Mouse (Mus musculus): ENCODE data around the gene Tbx10. TPM values are rescaled to one million over a fixed set of nuclear protein-coding genes. Genes with fewer than 3 reads are reported as not detected.

The Tbx10 gene
- polyA plus RNA-seq, 1 experiment from 2014 or later: 0.11 TPM

DNA sequence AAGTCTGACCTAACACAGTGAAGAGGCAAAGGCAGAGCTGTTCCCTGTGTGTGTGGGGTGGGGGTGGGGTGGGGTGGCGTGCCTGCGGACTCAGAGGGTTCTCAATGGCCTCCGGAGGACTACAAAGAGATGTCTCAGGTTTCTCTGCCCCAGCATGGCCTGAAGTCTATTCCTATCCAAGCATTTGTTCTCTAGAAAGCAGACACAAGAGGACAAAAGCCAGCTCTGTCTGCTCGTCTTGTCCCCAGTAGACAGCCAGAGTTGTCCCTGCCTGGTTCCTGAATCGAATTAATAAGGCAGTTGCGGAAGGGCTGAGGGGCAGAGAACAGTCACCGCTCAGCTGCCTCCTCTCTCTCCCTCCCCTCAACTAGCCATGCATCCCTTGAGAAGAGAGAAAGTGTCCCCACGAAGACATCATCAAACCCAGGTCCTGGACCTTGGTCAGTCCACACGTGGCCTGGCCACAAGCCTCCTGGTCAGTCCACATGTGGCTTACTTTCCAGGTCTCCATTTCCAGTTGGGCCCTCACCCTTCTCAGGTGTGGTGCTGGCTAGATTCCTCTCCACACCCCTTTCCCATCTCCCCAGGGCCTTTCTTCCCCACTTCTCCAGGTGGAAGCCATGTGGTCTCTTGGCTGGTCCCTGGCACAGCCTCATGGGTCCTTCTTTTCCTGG, 8.9 kb upstream of the Tbx10 start:
- 56% methylated on average over 9 of the region's 9 CpGs for WGBS (ENCODE audit: insufficient replicate concordance)
- Histone ChIP-seq H3K4me3 (ENCODE audit: low read depth, low read length) (no peak overlapping the region), H3K9ac (ENCODE audit: low read depth, low read length) (no peak overlapping the region), H3K27ac (ENCODE audit: low read depth, low read length) (no peak overlapping the region), H3K4me1 (ENCODE audit: control insufficient read depth, insufficient read depth, low read length) (peaks cover 26% of the 10 kb centered on the region), H3K36me3 (ENCODE audit: control insufficient read depth, insufficient read depth, low read length) (peaks cover 3% of the 10 kb centered on the region; the same call in 1 of the 2 replicates), H3K27me3 (ENCODE audit: control insufficient read depth, insufficient read depth, low read length) (no peaks in the 10 kb centered on the region), H3K4me2 (no peak overlapping the region), H3K9me3 (replicated peaks; ENCODE audit: control insufficient read depth, low read length) (0 out of 2 replicates have a peak, but pooled peaks cover under 1% of the 10 kb centered on the region)
- ATAC-seq (replicated peaks; ENCODE audit: insufficient number of reproducible peaks, low FRiP score, low TSS enrichment): no peak

DNA sequence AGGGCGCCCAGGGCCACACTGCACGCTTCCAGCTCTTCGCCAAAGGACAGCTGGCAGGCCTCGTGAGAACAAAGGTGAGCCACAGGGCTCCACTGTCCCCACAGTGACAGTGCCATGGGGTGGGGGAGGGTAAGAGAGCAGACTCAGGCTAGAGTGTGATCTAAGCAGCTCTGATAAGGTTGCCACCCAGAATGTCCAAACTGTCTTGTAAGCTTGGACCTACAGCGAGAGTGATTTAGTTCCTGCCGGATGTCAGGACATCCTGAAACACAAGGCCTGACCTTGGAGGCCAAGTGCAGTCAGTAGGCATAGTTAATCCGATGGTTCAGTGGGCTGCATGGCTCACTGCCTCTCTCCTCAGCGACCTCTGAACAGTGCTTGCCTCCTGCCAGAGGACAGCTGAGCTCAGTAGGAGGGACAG, 7.3 kb upstream of the Tbx10 start:
- Histone ChIP-seq H3K27ac (ENCODE audit: low read depth, low read length) (peak overlapping the region; percentile 11), H3K4me3 (ENCODE audit: low read depth, low read length) (no peak overlapping the region), H3K4me1 (ENCODE audit: control insufficient read depth, insufficient read depth, low read length) (peaks cover 26% of the 10 kb centered on the region), H3K27me3 (ENCODE audit: control insufficient read depth, insufficient read depth, low read length) (no peaks in the 10 kb centered on the region), H3K9ac (ENCODE audit: low read depth, low read length) (0 out of 2 replicates have a peak overlapping the region, but pooled peaks have one; percentile 1), H3K9me3 (replicated peaks; ENCODE audit: control insufficient read depth, low read length) (0 out of 2 replicates have a peak, but pooled peaks cover 2% of the 10 kb centered on the region), H3K4me2 (no peak overlapping the region), H3K36me3 (ENCODE audit: control insufficient read depth, insufficient read depth, low read length) (peaks cover 3% of the 10 kb centered on the region; the same call in 1 of the 2 replicates)
- WGBS (ENCODE audit: insufficient replicate concordance): 29% methylated on average over 8 of the region's 8 CpGs
- no peak for ATAC-seq (replicated peaks; ENCODE audit: insufficient number of reproducible peaks, low FRiP score, low TSS enrichment)

DNA sequence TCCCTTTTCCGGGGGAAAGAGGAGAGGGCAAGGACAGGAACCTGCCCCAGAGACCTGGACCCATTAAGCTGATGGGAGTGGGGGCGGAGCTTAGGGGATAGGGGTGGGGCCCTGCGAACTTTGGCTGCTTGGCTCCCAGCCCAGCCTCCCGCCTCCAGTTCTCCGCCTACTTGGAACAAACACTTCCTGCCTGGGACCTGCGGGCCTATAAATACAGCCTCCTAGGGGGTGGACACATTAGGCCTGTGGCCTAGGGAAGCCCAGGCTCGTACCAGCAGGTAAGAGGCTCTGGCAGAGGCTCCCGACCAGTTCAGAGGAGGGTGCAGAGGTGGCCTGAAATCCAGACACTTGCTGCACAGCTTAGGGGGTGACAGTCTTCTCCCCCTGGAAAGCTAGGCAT, 6.2 kb upstream of the Tbx10 start, which contains the start of gene Acy3:
Acy3 (plus strand) TSS at position 237 of the 400 bp plus-strand sequence.
- Histone ChIP-seq H3K27ac (ENCODE audit: low read depth, low read length) (peak within 1 kb of the TSS; percentile 11), H3K36me3 (ENCODE audit: control insufficient read depth, insufficient read depth, low read length) (peaks cover 3% of the 10 kb centered on the region; the same call in 1 of the 2 replicates), H3K4me3 (ENCODE audit: low read depth, low read length) (no peak within 1 kb of the TSS), H3K9me3 (replicated peaks; ENCODE audit: control insufficient read depth, low read length) (0 out of 2 replicates have a peak, but pooled peaks cover 2% of the 10 kb centered on the region), H3K4me2 (peak within 1 kb of the TSS; percentile 27), H3K27me3 (ENCODE audit: control insufficient read depth, insufficient read depth, low read length) (no peaks in the 10 kb centered on the region), H3K4me1 (ENCODE audit: control insufficient read depth, insufficient read depth, low read length) (peaks cover 26% of the 10 kb centered on the region), H3K9ac (ENCODE audit: low read depth, low read length) (peak within 1 kb of the TSS; percentile 30)
- peak; percentile 39; the same call in 1 of the 2 replicates for ATAC-seq (replicated peaks; ENCODE audit: insufficient number of reproducible peaks, low FRiP score, low TSS enrichment)
- 17% methylated on average over 8 of the region's 8 CpGs for WGBS (ENCODE audit: insufficient replicate concordance)

DNA sequence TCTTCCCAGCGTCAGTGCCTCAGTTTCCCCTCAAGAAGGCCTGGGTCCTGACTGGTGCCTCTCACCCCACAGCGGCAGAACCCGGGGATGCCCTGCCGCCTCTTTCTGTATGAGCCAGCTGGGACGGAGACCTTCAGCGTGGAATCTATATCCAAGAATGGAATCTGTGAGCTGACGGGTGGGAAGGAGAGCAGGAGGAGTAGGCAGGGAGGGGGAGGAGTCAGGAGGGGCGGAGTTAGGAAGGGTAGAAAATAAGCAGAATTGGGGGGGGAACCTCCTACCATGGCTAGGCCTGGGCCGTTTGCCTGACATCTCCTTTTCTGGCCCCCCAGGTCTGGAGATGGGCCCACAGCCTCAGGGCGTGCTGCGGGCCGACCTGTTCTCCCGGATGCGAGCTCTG, 4.5 kb upstream of the Tbx10 start:
- Histone ChIP-seq H3K4me1 (ENCODE audit: control insufficient read depth, insufficient read depth, low read length) (peaks cover 26% of the 10 kb centered on the region), H3K9ac (ENCODE audit: low read depth, low read length) (no peak overlapping the region), H3K27ac (ENCODE audit: low read depth, low read length) (no peak overlapping the region), H3K4me2 (no peak overlapping the region), H3K27me3 (ENCODE audit: control insufficient read depth, insufficient read depth, low read length) (no peaks in the 10 kb centered on the region; the same call in 1 of the 2 replicates), H3K4me3 (ENCODE audit: low read depth, low read length) (no peak overlapping the region), H3K9me3 (replicated peaks; ENCODE audit: control insufficient read depth, low read length) (0 out of 2 replicates have a peak, but pooled peaks cover 2% of the 10 kb centered on the region), H3K36me3 (ENCODE audit: control insufficient read depth, insufficient read depth, low read length) (peaks cover 3% of the 10 kb centered on the region; the same call in 1 of the 2 replicates)
- ATAC-seq (replicated peaks; ENCODE audit: insufficient number of reproducible peaks, low FRiP score, low TSS enrichment): no peak
- WGBS (ENCODE audit: insufficient replicate concordance): 76% methylated on average over 14 of the region's 14 CpGs

DNA sequence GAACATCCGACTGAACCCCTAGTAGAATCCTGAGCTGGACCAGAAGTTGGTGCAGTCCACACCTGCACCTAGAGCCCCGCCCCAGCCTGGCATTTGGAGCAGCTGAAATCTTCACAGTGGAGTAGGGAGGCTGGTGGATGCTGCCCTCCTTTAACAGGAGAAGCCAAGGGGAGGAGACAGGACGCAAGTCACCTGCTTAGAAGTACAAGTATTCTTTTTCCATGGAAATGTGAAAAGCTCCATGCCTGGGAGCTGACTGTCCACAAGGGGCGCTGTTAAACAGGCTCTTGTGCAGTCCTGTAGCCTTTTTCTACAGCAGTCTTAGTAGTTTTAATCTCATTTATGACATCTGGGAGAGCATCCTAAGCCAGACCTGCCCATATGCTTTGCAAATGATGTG, 3.8 kb upstream of the Tbx10 start:
- H3K27ac ChIP-seq (ENCODE audit: low read depth, low read length): no peak overlapping the region
- H3K27me3 ChIP-seq (ENCODE audit: control insufficient read depth, insufficient read depth, low read length): no peaks in the 10 kb centered on the region; the same call in 1 of the 2 replicates
- H3K4me1 ChIP-seq (ENCODE audit: control insufficient read depth, insufficient read depth, low read length): peaks cover 23% of the 10 kb centered on the region
- no peak overlapping the region for H3K9ac ChIP-seq (ENCODE audit: low read depth, low read length)
- 0 out of 2 replicates have a peak, but pooled peaks cover 2% of the 10 kb centered on the region for H3K9me3 ChIP-seq (replicated peaks; ENCODE audit: control insufficient read depth, low read length)
- no peak overlapping the region for H3K4me2 ChIP-seq
- ATAC-seq (replicated peaks; ENCODE audit: insufficient number of reproducible peaks, low FRiP score, low TSS enrichment): no peak
- WGBS (ENCODE audit: insufficient replicate concordance): 80% methylated on average over 4 of the region's 4 CpGs
- peaks cover 3% of the 10 kb centered on the region; the same call in 1 of the 2 replicates for H3K36me3 ChIP-seq (ENCODE audit: control insufficient read depth, insufficient read depth, low read length)
- H3K4me3 ChIP-seq (ENCODE audit: low read depth, low read length): no peak overlapping the region

DNA sequence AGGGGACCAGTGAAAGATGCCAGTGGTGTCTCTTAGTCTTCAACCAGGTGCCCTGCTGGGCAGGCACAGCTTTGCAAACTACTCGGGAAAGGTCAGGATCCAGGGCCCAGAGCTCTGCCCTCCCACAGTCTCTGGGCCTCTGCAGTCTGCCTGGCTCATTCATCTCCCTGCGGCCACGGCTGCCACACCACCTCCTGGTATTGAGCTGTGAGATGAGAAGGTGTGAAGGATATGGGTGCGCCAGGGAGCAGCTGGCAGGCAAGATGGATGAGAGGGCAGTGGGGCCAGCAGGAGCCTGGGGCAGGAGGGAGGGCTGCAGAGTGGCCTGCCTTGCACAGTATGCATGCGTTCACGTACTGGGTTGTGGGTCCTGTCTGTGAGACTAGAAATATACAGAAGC, 1.7 kb upstream of the Tbx10 start:
- H3K4me1 ChIP-seq (ENCODE audit: control insufficient read depth, insufficient read depth, low read length): peaks cover 12% of the 10 kb centered on the region
- H3K4me2 ChIP-seq: no peak overlapping the region
- peaks cover 3% of the 10 kb centered on the region; the same call in 1 of the 2 replicates for H3K36me3 ChIP-seq (ENCODE audit: control insufficient read depth, insufficient read depth, low read length)
- no peak overlapping the region for H3K4me3 ChIP-seq (ENCODE audit: low read depth, low read length)
- 0 out of 2 replicates have a peak, but pooled peaks cover 2% of the 10 kb centered on the region for H3K9me3 ChIP-seq (replicated peaks; ENCODE audit: control insufficient read depth, low read length)
- 51% methylated on average over 6 of the region's 6 CpGs for WGBS (ENCODE audit: insufficient replicate concordance)
- no peaks in the 10 kb centered on the region; the same call in 1 of the 2 replicates for H3K27me3 ChIP-seq (ENCODE audit: control insufficient read depth, insufficient read depth, low read length)
- no peak overlapping the region for H3K27ac ChIP-seq (ENCODE audit: low read depth, low read length)
- peak overlapping the region; percentile 8; the same call in 1 of the 2 replicates for H3K9ac ChIP-seq (ENCODE audit: low read depth, low read length)
- no peak for ATAC-seq (replicated peaks; ENCODE audit: insufficient number of reproducible peaks, low FRiP score, low TSS enrichment)

DNA sequence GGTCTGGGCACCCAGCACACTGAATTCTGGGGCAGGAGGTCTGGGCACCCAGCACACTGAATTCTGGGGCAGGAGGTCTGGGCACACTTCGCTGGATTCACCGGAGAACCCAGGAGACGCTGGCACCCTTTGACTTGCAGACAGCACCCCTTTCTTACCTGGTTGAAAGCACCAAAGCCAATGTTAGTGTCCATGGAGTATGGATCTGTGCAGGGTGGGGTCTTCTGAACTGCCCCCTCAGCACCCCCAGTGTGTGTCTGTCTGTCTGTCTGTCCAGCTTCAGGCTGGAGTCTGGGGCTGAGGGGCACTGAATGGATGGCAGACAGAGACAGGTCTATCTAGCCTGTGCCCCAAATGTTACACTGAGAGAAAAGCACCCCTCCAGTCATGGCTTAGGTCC, 990 bp upstream of the Tbx10 start:
- H3K4me3 ChIP-seq (ENCODE audit: low read depth, low read length): no peak overlapping the region
- H3K27me3 ChIP-seq (ENCODE audit: control insufficient read depth, insufficient read depth, low read length): no peaks in the 10 kb centered on the region; the same call in 1 of the 2 replicates
- H3K9me3 ChIP-seq (replicated peaks; ENCODE audit: control insufficient read depth, low read length): 0 out of 2 replicates have a peak, but pooled peaks cover 2% of the 10 kb centered on the region
- no peak overlapping the region for H3K27ac ChIP-seq (ENCODE audit: low read depth, low read length)
- peaks cover 3% of the 10 kb centered on the region; the same call in 1 of the 2 replicates for H3K36me3 ChIP-seq (ENCODE audit: control insufficient read depth, insufficient read depth, low read length)
- no peak for ATAC-seq (replicated peaks; ENCODE audit: insufficient number of reproducible peaks, low FRiP score, low TSS enrichment)
- no peak overlapping the region for H3K4me2 ChIP-seq
- 89% methylated on average over 3 of the region's 3 CpGs for WGBS (ENCODE audit: insufficient replicate concordance)
- no peak overlapping the region for H3K9ac ChIP-seq (ENCODE audit: low read depth, low read length)
- H3K4me1 ChIP-seq (ENCODE audit: control insufficient read depth, insufficient read depth, low read length): peaks cover 5% of the 10 kb centered on the region

DNA sequence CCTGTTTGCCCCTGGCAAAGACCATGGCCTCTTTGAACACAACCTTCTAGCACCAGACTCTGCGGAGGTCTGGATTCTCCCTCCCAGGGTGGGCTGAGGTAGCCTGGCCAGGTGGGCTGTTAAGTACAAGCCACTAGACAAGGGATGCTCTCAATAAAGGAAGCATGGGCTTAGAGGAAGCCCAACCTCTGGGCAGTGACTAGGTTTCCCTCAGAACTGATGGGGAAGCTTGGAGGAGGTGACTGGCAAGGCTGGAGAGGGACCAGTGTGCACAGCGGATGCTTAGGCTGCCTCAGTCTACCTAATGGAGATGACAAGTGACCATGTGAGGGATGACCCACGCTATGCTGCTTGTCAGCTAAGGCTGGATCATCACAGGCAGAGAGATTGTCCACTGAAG, 586 bp upstream of the Tbx10 start:
- H3K4me3 ChIP-seq (ENCODE audit: low read depth, low read length): no peak overlapping the region
- H3K36me3 ChIP-seq (ENCODE audit: control insufficient read depth, insufficient read depth, low read length): peaks cover 3% of the 10 kb centered on the region; the same call in 1 of the 2 replicates
- H3K27ac ChIP-seq (ENCODE audit: low read depth, low read length): no peak overlapping the region
- 0 out of 2 replicates have a peak, but pooled peaks cover 2% of the 10 kb centered on the region for H3K9me3 ChIP-seq (replicated peaks; ENCODE audit: control insufficient read depth, low read length)
- 79% methylated on average over 3 of the region's 3 CpGs for WGBS (ENCODE audit: insufficient replicate concordance)
- H3K27me3 ChIP-seq (ENCODE audit: control insufficient read depth, insufficient read depth, low read length): no peaks in the 10 kb centered on the region; the same call in 1 of the 2 replicates
- H3K4me1 ChIP-seq (ENCODE audit: control insufficient read depth, insufficient read depth, low read length): peaks cover 1% of the 10 kb centered on the region
- no peak overlapping the region for H3K4me2 ChIP-seq
- ATAC-seq (replicated peaks; ENCODE audit: insufficient number of reproducible peaks, low FRiP score, low TSS enrichment): no peak
- H3K9ac ChIP-seq (ENCODE audit: low read depth, low read length): no peak overlapping the region
